Mouse (Mus musculus) layer of hippocampus, postnatal 25 days (tissue): ENCODE data around the gene Syngap1. TPM values are rescaled to one million over a fixed set of nuclear protein-coding genes. Genes with fewer than 3 reads are reported as not detected.
"Not testable (repeated sequence)": the region's sequence is repeated elsewhere in the genome, so short reads cannot be mapped to it uniquely, and the experiment has no call there.

Experiments
- DNase-seq, 2 experiments: peaks; one replicate each; pipeline ENCODE4 v3.0.0; 2022; ENCODE audit warnings: mixed read lengths in 2 of 2, low spot score in 1 of 2; ENCODE audit errors: extremely low spot score in 1 of 2
- total RNA-seq, 2 experiments: library from RNA; stranded (reverse); gene quantifications; 2 replicates each; pipeline ENCODE4 v1.2.3; 2021

Syngap1 gene
- 100 to 1,000 TPM; 399 to 523 TPM for total RNA-seq

DNA sequence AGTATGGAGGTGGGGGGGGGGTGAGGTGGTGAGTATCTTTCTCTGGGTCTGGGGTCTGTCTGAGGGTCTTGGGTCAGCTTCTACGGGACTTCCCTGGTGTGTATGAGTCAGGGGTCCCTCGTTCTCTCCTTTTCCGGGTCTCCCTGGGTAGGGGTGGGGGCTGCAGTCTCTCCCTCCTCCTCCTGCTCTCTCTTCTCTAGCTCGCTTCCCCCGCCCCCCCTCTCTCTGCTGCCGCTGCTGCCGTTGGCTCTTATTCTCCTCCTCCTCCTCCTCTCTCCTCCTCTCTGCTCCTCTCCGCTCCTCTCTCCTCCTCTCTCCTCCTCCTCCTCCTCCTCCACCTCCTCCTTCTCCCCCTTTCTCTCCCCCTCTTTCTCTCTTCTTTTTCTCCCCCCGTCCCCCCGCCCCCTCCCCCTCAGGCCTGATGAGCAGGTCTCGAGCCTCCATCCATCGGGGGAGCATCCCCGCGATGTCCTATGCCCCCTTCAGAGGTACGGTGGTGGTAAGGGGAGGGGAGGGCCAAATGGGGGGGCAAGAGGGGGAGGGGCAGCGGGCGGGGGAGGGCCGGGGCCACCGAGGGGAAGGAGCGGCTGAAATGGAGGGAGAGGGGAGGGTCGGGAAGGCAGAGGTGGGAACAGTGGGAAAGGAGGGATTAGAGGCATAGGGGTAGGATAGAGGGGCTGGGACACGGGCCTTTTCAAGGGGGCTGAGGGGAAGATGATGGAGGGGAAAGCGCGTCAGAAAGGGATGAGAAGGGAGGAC is at the start of gene Syngap1:
TSS of gene Syngap1 (plus strand) at position 223 of the 759 bp plus-strand sequence.
- peak; percentile 32 to 49 for DNase-seq

DNA sequence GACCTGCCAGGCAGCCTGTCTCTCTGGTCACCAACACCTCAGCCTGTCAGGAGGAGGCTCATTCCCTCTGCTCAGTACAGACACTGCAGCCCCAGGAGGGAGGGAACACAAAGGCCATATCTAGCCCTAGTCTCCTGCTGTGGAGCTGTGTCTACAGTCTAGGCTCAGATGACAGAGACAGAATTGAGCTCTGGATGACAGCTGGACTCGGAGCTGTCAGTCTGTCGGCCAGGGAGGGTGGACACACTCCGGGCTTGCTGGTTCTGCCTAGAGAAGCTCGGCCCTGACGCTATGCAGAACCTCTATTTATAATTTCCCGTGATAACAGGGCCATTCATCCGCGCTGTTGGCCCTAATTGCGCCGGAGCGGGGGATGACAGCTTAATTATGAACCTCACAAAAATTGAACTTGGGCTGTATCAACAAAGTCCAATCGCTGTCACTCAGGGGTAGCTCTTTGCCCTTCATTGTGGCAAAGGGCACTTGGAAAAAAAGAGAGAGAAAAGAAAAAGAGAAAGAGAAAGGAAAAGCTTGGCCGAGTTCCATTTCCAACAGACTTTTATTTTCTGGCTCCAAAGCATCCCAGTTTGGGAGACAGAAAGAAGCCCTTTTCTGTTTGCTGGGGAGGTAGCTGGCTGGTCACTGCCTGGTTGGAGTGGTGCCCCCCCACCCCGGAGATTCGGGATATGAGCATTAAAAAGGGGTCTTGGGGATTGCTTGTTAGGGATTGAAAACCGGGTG is 48.2 kb upstream of the Syngap1 start:
- DNase-seq, result peak; percentile 17

DNA sequence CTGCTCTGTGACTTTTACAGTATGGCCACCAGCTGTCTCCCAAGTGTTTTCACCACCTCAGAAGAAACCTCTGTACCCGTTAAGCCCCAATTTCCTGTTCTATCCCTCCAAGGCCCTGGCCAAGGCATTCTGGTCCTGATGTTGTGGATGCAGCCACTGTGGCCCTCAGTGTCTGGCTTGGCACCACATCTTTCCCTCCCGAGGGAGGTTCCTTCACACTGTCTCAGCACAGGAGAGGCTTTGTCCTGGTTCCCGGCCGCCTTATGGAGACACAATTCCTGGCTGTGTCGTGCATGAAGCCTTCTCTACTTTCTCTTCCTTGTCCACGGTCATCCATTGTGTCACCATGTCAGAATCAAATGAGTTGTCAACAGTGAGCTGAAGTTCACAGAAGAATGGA is 47.6 kb upstream of the Syngap1 start:
- DNase-seq, result peak in 1 of 2 experiments; percentile 17

DNA sequence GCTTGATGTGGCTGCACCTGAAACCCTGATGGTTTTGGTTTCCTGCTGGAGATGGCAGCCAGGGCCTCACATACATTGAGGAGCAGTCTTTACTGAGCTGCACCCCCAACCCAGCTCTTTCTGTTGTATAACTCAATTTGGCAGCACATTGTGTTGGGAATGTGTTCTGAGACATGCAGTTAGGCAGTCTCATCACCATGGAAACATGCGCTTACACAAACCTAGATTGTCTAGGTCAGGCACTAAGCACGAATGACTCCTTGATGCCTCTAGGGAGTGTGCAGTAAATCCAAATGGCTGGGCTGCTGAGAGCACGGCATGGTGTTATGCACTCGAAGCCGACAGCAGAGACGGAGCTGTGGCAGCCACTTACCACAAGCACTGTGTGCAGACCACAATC is 46.7 kb upstream of the Syngap1 start:
- DNase-seq, result no peak

DNA sequence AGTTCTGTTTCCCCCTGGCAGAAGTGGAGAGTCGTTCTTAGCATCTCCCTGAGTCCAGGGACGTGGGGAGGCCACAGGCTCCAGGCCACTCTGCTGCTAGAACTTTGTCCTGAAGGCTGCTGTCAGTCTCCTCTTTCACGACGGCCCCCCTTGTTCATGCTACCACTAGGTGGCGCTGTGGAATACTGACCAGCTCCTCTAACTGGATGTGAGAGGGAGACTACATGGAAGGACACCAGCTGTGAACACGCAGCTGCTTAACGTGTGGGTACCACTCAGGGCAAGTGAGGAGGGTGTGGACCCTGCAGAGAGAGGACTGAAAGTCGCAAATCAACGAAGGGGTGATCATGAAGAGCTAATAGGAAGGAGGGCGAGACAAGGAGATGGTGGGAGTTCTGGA is 45.5 kb upstream of the Syngap1 start:
- DNase-seq, result peak; percentile 44 to 75

DNA sequence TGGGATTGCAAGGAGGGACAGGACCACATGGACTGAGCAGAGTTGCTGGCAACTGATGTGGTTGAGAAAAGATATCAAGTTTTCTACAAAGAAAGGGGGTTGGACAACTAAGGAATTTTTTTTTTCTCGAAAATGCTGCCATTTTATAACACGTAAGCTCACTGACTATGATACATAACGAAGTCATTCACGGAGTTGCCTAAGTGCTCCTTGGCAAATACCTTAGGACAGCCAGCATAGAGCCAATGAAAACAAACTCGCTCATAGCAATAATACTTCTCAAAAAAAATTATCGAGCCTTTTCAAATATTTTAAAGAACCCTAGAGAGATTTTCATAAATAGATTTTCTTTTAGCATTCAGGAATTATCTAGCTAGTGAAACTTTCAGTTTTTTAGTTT is 40.1 kb upstream of the Syngap1 start:
- no peak for DNase-seq

DNA sequence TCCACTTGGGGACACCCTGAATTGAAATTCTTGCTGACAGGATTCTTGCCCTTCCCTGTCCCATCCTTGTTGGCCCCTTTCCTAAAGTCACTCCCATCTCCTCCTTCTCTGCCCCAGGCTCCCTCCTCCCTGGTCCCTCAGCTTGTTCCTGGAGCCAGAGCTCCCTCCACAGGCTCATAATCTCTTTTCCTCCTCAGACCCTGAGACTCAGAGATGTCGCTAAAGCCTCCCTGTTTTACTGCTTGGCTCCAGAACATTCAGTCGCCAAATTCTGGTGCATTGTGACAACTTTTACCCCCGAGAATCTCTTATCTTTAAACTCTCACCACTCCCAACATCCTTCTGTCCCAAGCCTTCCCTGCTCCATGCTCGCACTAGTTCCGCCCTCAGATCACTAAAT is 36.7 kb upstream of the Syngap1 start:
- DNase-seq, result no peak

DNA sequence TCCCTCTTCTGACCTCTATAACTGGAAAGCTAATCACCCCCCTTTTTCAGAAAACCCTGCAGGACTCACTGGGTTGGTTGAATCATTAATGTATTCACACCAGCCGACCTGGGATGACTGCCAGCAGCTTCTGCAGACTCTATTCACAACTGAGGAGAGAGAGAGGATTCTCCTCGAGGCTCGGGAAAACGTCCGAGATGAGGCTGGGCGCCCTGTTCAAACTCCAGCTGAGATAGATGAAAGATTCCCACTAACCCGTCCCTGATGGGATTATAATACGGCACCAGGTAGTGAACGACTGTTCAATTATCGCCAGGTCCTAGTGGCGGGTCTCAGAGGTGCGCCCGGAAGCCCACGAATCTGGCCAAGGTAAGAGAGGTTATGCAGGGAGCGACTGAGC is 33.5 kb upstream of the Syngap1 start:
- DNase-seq, result not testable (repeated sequence)

DNA sequence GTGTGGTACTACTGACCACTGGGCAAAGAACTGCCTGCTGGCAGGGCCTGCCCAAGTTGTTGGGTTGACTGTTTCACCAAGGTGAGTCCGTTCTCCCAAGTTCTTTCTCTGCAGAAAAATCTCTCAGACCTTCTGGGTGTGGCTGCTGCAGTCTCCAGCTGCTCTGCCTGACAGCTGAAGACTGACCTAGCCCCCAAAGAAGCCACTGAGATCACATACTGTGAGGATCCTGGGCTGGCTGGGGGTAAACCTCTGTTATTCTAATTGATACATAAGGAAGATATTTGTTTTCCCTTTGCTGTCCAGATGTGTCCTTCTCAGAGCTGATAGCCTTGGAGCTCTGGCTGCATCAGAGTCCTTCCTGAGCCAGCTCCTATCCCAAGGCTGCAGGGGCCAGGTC is 25.8 kb upstream of the Syngap1 start:
- no peak for DNase-seq

DNA sequence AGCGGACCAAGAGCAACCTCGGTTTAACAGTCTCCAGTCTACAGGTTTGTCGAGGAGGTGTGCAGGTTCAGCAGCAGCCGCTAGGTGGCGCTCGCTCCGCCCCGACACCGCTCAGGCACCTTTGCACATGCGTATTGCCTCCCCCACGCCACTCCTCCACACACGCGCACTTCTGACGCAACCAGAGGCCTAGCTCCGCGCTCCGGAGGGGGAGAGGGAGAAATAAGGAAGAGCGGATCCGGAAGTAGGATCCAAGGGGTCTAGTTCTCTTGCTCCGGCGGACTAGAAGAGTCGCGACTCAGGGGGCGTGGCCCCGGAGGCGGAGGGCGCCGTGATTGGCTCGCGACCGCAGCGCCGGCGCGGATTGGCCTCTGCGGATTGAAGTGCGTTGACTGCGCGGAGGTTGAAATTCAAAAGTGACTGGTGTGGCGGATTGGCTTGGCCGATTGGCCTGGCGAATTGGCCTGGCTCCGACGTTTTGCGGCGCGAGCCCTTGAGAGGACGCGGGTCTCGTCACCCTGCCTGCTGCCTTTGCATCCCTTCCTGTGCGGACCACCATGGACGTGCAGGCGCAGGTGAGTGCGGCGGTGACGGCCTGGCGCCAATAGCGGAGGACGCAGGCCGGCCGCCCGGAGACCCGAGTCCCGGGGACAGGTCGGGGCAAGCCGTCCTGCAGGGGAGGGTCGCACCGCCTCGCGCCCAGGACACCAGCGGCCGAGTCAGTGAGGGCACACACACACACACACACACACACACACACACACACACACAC is 24.2 kb upstream of the Syngap1 start, which contains the start of gene Kifc5b:
TSS of gene Kifc5b (plus strand) at position 381 of the 772 bp plus-strand sequence.
- peak; percentile 100 for DNase-seq

DNA sequence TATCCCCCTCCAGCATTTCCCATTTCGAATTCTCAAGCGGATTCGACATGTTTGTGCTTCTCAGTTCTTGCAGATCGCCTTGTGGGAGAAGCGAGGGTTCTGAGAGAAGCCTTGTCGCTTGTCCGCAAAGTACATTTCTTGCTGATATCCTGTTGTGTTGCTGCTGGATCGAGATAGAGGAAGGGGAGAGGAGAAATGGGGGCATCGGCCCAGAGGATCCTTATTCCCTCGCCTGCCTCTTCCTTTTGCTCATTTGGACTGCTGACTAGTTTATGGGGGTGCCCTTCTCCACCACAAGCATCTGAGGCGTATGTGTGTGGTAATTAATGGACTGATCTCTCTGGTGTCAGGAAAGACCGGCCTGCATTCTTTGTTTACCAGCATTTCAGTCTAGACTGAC is 23.5 kb upstream of the Syngap1 start:
- DNase-seq, result not testable (repeated sequence)

DNA sequence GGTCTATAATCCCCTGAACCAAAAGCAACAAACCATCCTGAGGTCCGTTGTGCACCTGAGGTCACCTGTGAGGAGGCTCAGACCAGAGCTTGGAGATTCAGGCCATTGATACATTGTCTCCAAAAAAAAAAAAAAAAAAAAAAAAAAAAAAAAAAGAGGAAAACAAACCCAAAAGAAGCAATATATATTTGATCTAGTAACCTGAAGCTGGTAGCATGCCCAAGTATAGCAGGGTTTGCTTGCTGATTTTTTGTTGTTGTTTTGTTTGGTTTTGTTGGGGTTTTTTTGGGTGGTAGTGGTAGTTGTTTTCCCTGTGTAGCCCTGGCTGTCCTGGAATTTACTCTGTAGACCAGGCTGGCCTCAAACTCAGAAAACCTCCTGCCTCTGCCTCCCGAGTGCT is 22.7 kb upstream of the Syngap1 start:
- DNase-seq, result no peak

DNA sequence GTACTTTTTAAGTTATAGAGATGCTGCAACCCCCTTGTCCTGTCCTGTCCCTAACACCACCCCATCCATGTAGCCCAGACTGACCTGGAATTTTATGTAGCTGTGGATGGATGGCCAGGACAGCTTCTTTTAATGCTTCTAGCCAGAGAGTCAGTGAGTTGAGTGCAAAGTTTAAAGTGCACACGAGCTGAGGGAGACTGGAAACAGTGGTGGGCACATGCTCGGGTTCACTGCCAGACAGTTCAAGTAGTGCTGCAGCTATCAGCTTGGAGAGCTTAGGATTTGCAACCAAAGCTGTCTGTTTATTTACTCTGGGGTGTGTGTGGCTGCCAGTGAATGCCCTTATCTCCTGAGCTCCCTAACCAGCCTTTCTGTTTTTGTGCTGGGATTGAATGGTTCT is 21.5 kb upstream of the Syngap1 start:
- not testable (repeated sequence) for DNase-seq

DNA sequence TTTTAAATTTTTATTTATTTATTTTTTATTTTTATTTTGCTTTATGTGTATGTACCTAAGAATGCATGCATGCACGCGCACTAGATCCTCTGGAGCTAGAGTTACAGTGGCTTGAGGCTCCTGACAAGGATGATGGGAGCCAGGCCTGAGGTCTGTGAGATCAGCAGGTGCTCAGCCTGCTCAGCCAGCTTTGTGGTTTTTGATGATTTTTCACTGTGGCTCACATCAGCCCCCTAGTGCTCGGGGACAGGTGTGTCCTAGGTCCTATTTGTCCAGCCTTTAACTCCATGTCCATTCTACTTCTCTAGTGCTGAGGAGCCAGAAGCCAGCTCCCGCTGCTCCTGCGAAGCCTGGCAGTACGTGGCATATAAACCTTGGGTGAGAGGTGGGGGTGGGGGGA is 18.7 kb upstream of the Syngap1 start:
- not testable (repeated sequence) for DNase-seq

DNA sequence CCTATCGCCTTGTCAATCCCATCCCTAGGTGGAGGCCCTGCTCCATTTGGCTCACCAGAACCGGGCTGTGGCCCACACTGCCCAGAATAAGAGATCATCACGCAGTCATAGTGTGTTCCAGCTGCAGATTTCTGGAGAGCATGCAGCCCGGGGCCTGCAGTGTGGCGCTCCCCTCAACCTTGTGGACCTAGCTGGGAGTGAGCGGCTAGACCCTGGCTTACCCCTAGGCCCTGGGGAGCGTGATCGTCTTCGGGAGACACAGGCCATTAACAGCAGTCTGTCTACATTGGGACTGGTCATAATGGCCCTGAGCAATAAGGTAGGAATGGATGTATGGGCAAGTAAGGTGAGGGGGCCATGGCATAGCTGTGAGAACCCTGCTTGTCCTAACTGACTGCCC is 15.6 kb upstream of the Syngap1 start:
- not testable (repeated sequence) for DNase-seq

DNA sequence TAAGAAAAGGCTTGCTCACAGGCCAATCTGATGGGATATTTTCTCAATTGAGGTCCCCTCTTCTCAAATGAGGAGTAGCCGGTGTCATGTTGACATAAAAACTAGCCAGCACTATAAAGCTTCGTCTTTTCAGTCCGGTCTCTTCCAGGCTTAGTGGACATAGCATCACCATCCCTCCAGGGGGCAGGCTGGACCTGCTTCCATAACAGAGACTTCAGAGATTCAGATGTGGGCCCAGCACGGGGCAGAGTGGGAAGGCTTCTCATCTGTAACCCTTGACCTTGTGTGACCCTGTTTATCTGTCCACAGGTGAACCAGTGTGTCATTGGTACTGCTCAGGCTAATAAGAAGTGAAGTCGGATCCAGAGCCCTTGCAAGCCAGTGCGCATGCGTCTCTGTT is 9.3 kb upstream of the Syngap1 start:
- not testable (repeated sequence) for DNase-seq

DNA sequence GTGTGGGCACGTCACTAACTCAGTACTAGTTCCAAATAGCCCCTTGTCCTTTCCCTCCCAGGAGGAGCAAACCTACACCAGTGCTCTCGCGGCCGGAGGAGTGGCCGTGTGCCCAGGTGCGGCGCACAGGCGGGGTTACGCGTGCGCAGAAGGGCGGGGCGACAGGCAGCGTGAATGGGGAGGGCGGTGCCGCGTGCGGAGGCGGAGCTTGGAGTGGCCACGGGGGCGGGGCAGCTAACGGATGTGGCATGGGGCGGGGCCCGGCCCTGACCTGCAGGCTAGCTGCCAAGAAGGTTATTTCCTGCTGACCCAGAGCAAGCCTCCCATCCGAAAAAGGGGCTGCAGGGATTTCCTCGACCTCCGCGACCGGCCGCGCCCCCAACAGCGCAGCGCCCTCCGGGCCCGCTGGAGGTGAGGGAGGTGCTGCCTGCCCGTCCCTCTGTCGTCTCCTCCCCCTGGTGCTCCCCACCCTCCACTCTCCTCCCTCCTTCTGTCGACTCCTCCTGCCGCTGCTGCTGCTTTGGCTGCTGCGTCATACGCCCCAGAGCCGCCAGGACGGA is 8.1 kb upstream of the Syngap1 start, which contains the start of gene Phf1:
TSS of gene Phf1 (plus strand) at position 214 of the 560 bp plus-strand sequence.
- peak; percentile 90 to 95 for DNase-seq

DNA sequence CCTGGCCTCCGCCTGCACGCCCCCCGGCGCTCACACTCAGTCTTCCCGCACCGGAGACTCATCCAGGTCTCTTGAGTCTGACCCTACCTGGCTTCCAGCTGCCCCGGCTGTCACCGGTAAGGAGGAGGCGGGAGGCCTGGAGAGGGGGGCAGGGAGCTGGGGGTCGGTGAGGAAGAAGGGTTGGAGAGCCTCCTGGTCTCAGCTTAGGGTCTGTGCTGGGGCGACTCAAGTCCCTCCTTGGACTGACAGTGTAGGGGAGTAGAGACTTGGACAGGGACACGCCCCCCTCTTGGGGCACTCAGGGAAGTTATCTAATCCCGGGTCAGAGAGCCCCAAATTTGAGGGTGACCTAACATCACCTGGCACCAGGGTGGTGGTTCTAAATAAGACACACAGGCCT is 7.6 kb upstream of the Syngap1 start:
- no peak for DNase-seq

DNA sequence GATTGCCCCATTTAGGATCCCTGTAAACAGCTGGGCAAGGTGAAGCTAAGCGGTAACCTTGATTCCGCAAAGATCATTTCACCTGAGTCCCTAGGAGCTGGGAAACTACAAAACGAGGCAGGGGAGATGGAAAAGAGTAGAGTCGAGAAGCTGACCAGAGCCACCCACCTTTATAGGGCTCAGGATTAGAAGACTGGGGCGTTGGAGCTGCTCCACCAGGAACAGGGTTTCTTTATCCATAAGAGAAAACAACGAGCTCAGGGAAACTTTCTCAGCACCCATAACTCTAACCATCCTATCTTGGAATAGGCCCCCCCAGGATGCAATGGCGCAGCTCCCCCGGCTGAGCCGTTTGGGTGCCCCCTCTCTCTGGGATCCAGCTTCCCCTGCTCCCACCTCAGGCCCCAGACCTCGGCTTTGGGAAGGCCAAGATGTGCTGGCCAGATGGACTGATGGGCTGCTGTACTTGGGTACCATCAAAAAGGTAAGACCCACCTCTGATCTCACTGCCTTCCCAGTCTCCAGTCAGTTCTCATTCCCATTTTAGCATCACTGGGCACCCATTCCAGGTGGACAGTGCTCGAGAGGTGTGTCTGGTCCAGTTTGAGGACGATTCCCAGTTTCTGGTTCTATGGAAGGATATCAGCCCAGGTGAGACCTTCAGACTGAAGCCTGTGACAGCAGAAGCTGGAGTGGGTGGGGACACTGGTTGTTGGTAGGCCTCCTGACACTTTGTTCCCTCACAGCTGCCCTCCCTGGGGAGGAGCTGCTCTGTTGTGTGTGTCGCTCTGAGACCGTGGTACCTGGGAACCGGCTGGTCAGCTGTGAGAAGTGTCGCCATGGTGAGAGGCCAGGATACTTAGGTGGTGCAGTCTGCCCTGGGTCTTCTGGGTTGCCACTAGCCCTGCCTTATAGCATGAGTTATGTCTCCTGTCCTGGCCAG is 6.9 kb upstream of the Syngap1 start:
- DNase-seq, result no peak
